Mouse (Mus musculus): ENCODE measurements around the gene Kif17.

DNA sequence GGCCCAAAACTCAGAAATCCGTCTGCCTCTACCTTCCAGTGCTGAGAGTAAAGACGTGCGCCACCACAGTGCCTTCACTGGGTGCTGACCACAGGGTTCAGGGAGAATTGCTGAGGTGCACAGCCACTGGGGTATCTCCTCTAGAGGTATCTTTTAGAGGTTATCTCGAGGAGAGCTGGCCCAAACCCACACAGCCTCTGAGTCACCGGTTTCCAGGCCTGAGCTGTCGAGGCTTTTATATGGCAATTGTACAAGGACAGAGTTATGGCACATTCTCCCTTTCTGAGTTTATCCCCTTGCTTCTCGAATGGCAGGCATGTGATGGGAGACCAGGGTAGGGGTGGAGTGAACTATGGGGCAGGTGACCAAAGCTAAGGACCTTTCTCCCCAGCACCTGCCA lies 8.4 kb downstream of the Kif17 start:
- TF ChIP-seq EP300 (IDR thresholded peaks at IDR 0.05): no peak
- no peak for TF ChIP-seq CTCF (IDR thresholded peaks at IDR 0.05)

Measured in lung, postnatal 0 days (tissue).